Mouse (Mus musculus) C2C12 (cell line): Measurements from ENCODE around the gene Cd38.

Experiments used
- CEBPB ChIP-seq: IDR thresholded peaks from one replicate; pipeline ENCODE4 v1.6.1; 2011; ENCODE audit warnings: low read depth, mild to moderate bottlenecking, control low read depth, moderate library complexity
- CTCF ChIP-seq: IDR thresholded peaks from one replicate; pipeline ENCODE4 v1.5.1; 2011; ENCODE audit not compliant: control insufficient read depth, insufficient read depth, insufficient read length
- MYOD1 ChIP-seq: IDR thresholded peaks from one replicate; pipeline ENCODE4 v1.6.1; 2011; ENCODE audit warnings: low read depth; ENCODE audit not compliant: control insufficient read depth, insufficient read length

DNA sequence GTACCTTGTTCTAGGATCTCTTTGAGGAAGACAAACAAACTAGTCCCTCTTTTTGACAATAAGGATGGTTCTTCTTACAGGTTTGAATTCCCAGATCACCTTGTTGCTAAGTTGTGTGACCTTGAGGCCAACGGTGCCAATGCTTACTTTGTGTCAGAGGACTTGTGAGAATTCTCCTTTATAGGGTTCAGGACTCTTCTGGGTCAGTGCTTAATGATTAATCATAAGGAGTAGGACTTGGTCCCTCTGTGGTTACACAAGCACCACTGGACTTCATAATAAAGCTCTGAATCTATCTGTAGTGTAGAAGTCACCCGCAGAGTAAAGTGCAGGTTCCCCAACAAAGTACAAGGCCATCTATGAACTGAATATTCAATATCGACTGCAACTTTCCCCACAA lies 36.3 kb downstream of the Cd38 start:
- TF ChIP-seq CTCF (no peak), MYOD1 (no peak), CEBPB (no peak)
